Mouse (Mus musculus) olfactory bulb, adult 2 months (tissue): ENCODE results near the gene Kcnb1. TPM values are rescaled to one million over a fixed set of nuclear protein-coding genes. Genes with fewer than 3 reads are reported as not detected.

ENCODE experiments used
- H3K27ac ChIP-seq: fragments of 200-500 bp; 2 replicates; pipeline ENCODE4 v1.5.1; 2012; ENCODE audit warnings: low read depth, low read length; ENCODE audit not compliant: insufficient read depth
- H3K4me1 ChIP-seq: fragments of 200-500 bp; 2 replicates; pipeline ENCODE4 v1.6.1; 2012; ENCODE audit warnings: low read length; ENCODE audit not compliant: control insufficient read depth, insufficient read depth
- H3K4me3 ChIP-seq: fragments of 200-500 bp; 2 replicates; pipeline ENCODE4 v1.5.1; 2012; ENCODE audit warnings: mild to moderate bottlenecking, low read depth, low read length, moderate library complexity; ENCODE audit not compliant: insufficient read depth
- CTCF ChIP-seq: fragments of 200-500 bp; IDR thresholded peaks from 2 replicates; pipeline ENCODE4 v1.5.1; 2012; ENCODE audit warnings: low read depth, mild to moderate bottlenecking, low read length, moderate library complexity; ENCODE audit not compliant: insufficient read depth
- POLR2A ChIP-seq: fragments of 200-500 bp; IDR thresholded peaks from 2 replicates; pipeline ENCODE4 v1.6.1; 2012; ENCODE audit warnings: mild to moderate bottlenecking, low read depth, low read length, moderate library complexity; ENCODE audit not compliant: insufficient read depth
- WGBS: fragments of 180-500 bp; shearing (Covaris S2); methylation state at CpG from one replicate; pipeline ENCODE4 v1.1.7; 2018; 5-methylcytosine and 5-hydroxymethylcytosine counted together
- polyA plus RNA-seq: library from polyadenylated mRNA; stranded (reverse); fragments of >200 nt; gene quantifications from 2 replicates; pipeline ENCODE4 v1.2.4, GENCODE M21; 2012; ENCODE audit warnings: low replicate concordance; ENCODE audit not compliant: missing spikeins, insufficient read depth, insufficient read length

The Kcnb1 gene
- polyA plus RNA-seq, 1 experiment = 145 TPM

- Histone ChIP-seq H3K4me3 (no peak overlapping the region), H3K27ac (no peak overlapping the region)
- 71% methylated on average over 6 of the region's 6 CpGs for WGBS
Measured at GRCm38 (mm10) chr2:167081135-167081534, 108.8 kb downstream of the Kcnb1 start.

GRCm38 (mm10) chr2:167080387-167080786 is 109.6 kb downstream of the Kcnb1 start:
- H3K4me1 ChIP-seq = peaks cover 22% of the 10 kb centered on the region
- TF ChIP-seq CTCF (no peak), POLR2A (no peak)
- 94% methylated on average over 3 of the region's 3 CpGs for WGBS
- H3K4me3 ChIP-seq = no peak overlapping the region
- H3K27ac ChIP-seq = no peak overlapping the region

More at GRCm38 (mm10) chr2:167081135-167081534, 108.8 kb downstream of the Kcnb1 start:
- TF ChIP-seq POLR2A = no peak
- TF ChIP-seq CTCF = no peak
- peaks cover 22% of the 10 kb centered on the region for H3K4me1 ChIP-seq

- H3K4me1 ChIP-seq = peaks cover 22% of the 10 kb centered on the region
- H3K27ac ChIP-seq = peak overlapping the region; percentile 12; the same call in 1 of the 2 replicates
- WGBS = 46% methylated on average over 18 of the region's 18 CpGs
- TF ChIP-seq POLR2A = no peak
- TF ChIP-seq CTCF = no peak
- no peak overlapping the region for H3K4me3 ChIP-seq
Measured at GRCm38 (mm10) chr2:167079535-167080257, 110.3 kb downstream of the Kcnb1 start.

- peak overlapping the region; percentile 69; the same call in 1 of the 2 replicates for H3K27ac ChIP-seq
- peaks cover 22% of the 10 kb centered on the region for H3K4me1 ChIP-seq
- 48% methylated on average over 9 of the region's 9 CpGs for WGBS
- TF ChIP-seq POLR2A = no peak
- no peak for TF ChIP-seq CTCF
- H3K4me3 ChIP-seq = no peak overlapping the region
Measured at GRCm38 (mm10) chr2:167078931-167079495, 110.9 kb downstream of the Kcnb1 start.

- WGBS = 51% methylated on average over 7 of the region's 7 CpGs
- Histone ChIP-seq H3K4me1 (peaks cover 22% of the 10 kb centered on the region), H3K4me3 (no peak overlapping the region), H3K27ac (peak overlapping the region; percentile 69; the same call in 1 of the 2 replicates)
- TF ChIP-seq POLR2A (no peak), CTCF (no peak)
Measured at GRCm38 (mm10) chr2:167078486-167078885, 111.5 kb downstream of the Kcnb1 start.

- Histone ChIP-seq H3K4me3 (no peak overlapping the region), H3K4me1 (peaks cover 23% of the 10 kb centered on the region), H3K27ac (no peak overlapping the region)
- TF ChIP-seq POLR2A (no peak), CTCF (no peak)
- WGBS = 88% methylated on average over 11 of the region's 11 CpGs
Measured at GRCm38 (mm10) chr2:167077199-167077962, 112.6 kb downstream of the Kcnb1 start.

- WGBS = 86% methylated on average over 2 of the region's 2 CpGs
- H3K4me1 ChIP-seq = peaks cover 25% of the 10 kb centered on the region
- TF ChIP-seq CTCF (no peak), POLR2A (no peak)
- no peak overlapping the region for H3K4me3 ChIP-seq
- H3K27ac ChIP-seq = no peak overlapping the region
Measured at GRCm38 (mm10) chr2:167076759-167077158, 113.2 kb downstream of the Kcnb1 start.

GRCm38 (mm10) chr2:167076352-167076751 is 113.6 kb downstream of the Kcnb1 start:
- Histone ChIP-seq H3K4me3 (no peak overlapping the region), H3K27ac (no peak overlapping the region), H3K4me1 (peaks cover 22% of the 10 kb centered on the region)
- whole genome bisulfite sequencing = 93% methylated on average over 4 of the region's 4 CpGs
- no peak for TF ChIP-seq CTCF
- no peak for TF ChIP-seq POLR2A

GRCm38 (mm10) chr2:167074587-167074986 is 115.4 kb downstream of the Kcnb1 start:
- no peak overlapping the region for H3K4me3 ChIP-seq

More at GRCm38 (mm10) chr2:167074587-167074986, 115.4 kb downstream of the Kcnb1 start:
- Histone ChIP-seq H3K27ac (no peak overlapping the region), H3K4me1 (peaks cover 18% of the 10 kb centered on the region)
- TF ChIP-seq CTCF (no peak), POLR2A (no peak)
- 98% methylated on average over 5 of the region's 5 CpGs for WGBS
